ENCODE assay signal across 15 mouse cellular contexts in the genomic region with DNA sequence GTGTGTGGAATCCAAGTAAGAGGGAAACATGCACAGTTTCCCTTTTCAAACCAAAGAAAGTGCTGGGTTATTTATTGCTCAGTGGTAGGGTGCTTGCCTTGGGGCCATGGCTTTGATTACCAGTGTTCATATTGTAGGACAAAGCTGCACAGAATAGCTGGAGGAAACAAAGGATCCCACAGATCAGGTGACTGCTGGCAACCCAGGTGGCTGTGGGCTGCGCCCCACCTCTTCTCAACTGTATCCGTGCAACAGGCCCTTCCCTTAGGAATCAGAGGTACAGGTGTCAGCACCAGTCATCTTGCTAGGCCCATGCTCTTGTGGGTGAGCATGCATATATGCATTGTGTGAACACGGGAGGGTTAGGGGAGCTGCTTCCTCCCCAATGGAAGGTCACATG. TPM values are rescaled to one million over a fixed set of nuclear protein-coding genes. Genes with fewer than 3 reads are reported as not detected.
A peak's percentile ranks its signal among the peaks of the same experiment; 100 is the strongest.
DNase-seq lines count a peak whose midpoint lies in the region; ATAC-seq and TF ChIP-seq lines count a peak whose summit lies in the region.
"Had no signal": no experiment of that assay in that cellular context is flagged by ENCODE, and none has a peak within 500 bp of the region (broad histone marks: within the 10 kb centered on the region; RNA-seq: fewer than 3 reads in every experiment).

No protein-coding gene starts in this region.

- TF ChIP-seq POLR2A in thymus, adult 2 months (IDR thresholded peaks at IDR 0.05; ENCODE audit: control insufficient read depth, extremely low read depth, insufficient read depth, low read length, poor library complexity), result no peak

- DNase-seq in heart, postnatal 36 days, result no peak
- peak; percentile 30 for DNase-seq in thymus, postnatal 0 days (ENCODE audit: low spot score)
- no peak for DNase-seq in thymus, adult 2 months
- DNase-seq in midbrain, embryonic 11.5 days (ENCODE audit: low spot score, missing footprints), result no peak
- no peak for DNase-seq in right cerebral cortex, adult 18-20 months
- DNase-seq: cerebellum, adult 8-10 months; heart, postnatal 10 days; kidney, postnatal 10 days had no signal

- intact Hi-C loops in heart, postnatal 36 days (cut with DNase I), result no loop called here

- H3K4me1 ChIP-seq in heart, embryonic 13.5 days, result peaks cover 86% of the 10 kb centered on the region
- H3K4me1 ChIP-seq in thymus, adult 2 months (replicated peaks; ENCODE audit: control insufficient read depth, insufficient read depth, low read length), result peaks cover 68% of the 10 kb centered on the region
- peaks cover 65% of the 10 kb centered on the region for H3K4me1 ChIP-seq in intestine, embryonic 16.5 days (ENCODE audit: control insufficient read depth, insufficient read depth, low read length)
- H3K4me1 ChIP-seq in stomach, embryonic 16.5 days (ENCODE audit: control insufficient read depth, insufficient read depth, low read length), result peaks cover 47% of the 10 kb centered on the region
- H3K4me1 ChIP-seq in midbrain, embryonic 11.5 days (ENCODE audit: control insufficient read depth, insufficient read depth, low read length), result peaks cover 19% of the 10 kb centered on the region

- TF ChIP-seq CTCF in thymus, adult 2 months (IDR thresholded peaks at IDR 0.05; ENCODE audit: borderline replicate concordance, control insufficient read depth, extremely low read depth, insufficient read depth, low read length, poor library complexity), result no peak

- no peak for ATAC-seq in heart, embryonic 13.5 days (ENCODE audit: extremely low read depth, insufficient number of reproducible peaks, low FRiP score, low TSS enrichment)
- ATAC-seq in intestine, embryonic 16.5 days, result 0 out of 2 replicates have a peak, but pooled peaks have one; percentile 1
- ATAC-seq in stomach, embryonic 16.5 days (ENCODE audit: insufficient read depth, low FRiP score), result no peak
- no peak for ATAC-seq in midbrain, embryonic 11.5 days (ENCODE audit: low FRiP score)
- ATAC-seq: forebrain, embryonic 13.5 days had no signal

- no peak overlapping the region for H3K27ac ChIP-seq in heart, embryonic 13.5 days (replicated peaks)
- no peak overlapping the region for H3K27ac ChIP-seq in thymus, adult 2 months (ENCODE audit: control insufficient read depth, insufficient read depth, low read length)
- H3K27ac ChIP-seq in intestine, embryonic 16.5 days (ENCODE audit: low read length), result peak overlapping the region; percentile 94
- H3K27ac ChIP-seq in stomach, embryonic 16.5 days (ENCODE audit: low read length), result peak overlapping the region; percentile 36; the same call in 1 of the 2 replicates
- H3K27ac ChIP-seq in midbrain, embryonic 11.5 days (ENCODE audit: low read depth, low read length), result no peak overlapping the region
- H3K27ac ChIP-seq: forebrain, embryonic 13.5 days; hindbrain, embryonic 14.5 days; limb, embryonic 15.5 days had no signal

- no peaks in the 10 kb centered on the region for H3K27me3 ChIP-seq in heart, embryonic 13.5 days (replicated peaks)
- no peaks in the 10 kb centered on the region for H3K27me3 ChIP-seq in thymus, adult 2 months (ENCODE audit: control insufficient read depth, insufficient read depth, low read length)
- no peaks in the 10 kb centered on the region for H3K27me3 ChIP-seq in intestine, embryonic 16.5 days (replicated peaks; ENCODE audit: control insufficient read depth, insufficient read depth, low read length)
- no peaks in the 10 kb centered on the region for H3K27me3 ChIP-seq in stomach, embryonic 16.5 days (ENCODE audit: control insufficient read depth, insufficient read depth, low read length)
- no peaks in the 10 kb centered on the region for H3K27me3 ChIP-seq in midbrain, embryonic 11.5 days (ENCODE audit: control insufficient read depth, insufficient read depth, low read length)
- H3K27me3 ChIP-seq: forebrain, embryonic 13.5 days; limb, embryonic 15.5 days; stomach, embryonic 15.5 days had no signal

- H3K9me3 ChIP-seq in heart, embryonic 13.5 days, result no peaks in the 10 kb centered on the region
- H3K9me3 ChIP-seq in intestine, embryonic 16.5 days (ENCODE audit: control insufficient read depth, low read length), result no peaks in the 10 kb centered on the region
- no peaks in the 10 kb centered on the region for H3K9me3 ChIP-seq in stomach, embryonic 16.5 days (replicated peaks; ENCODE audit: control insufficient read depth, low read length)
- H3K9me3 ChIP-seq in midbrain, embryonic 11.5 days (ENCODE audit: control insufficient read depth, low read length), result no peaks in the 10 kb centered on the region
- H3K9me3 ChIP-seq: forebrain, embryonic 13.5 days; limb, embryonic 15.5 days; stomach, embryonic 15.5 days had no signal

- WGBS in heart, embryonic 13.5 days, result 84% methylated on average over 3 of the region's 3 CpGs
- WGBS in thymus, adult 2 months, result 23% methylated on average over 3 of the region's 3 CpGs
- WGBS in intestine, embryonic 16.5 days, result 67% methylated on average over 3 of the region's 3 CpGs
- WGBS in stomach, embryonic 16.5 days, result 69% methylated on average over 3 of the region's 3 CpGs
- WGBS in midbrain, embryonic 11.5 days, result 90% methylated on average over 3 of the region's 3 CpGs

- no peak overlapping the region for H3K4me3 ChIP-seq in heart, embryonic 13.5 days
- no peak overlapping the region for H3K4me3 ChIP-seq in thymus, adult 2 months (ENCODE audit: control insufficient read depth, insufficient read depth, low read length)
- H3K4me3 ChIP-seq in intestine, embryonic 16.5 days (ENCODE audit: low read length), result 0 out of 2 replicates have a peak overlapping the region, but pooled peaks have one; percentile 11
- H3K4me3 ChIP-seq in stomach, embryonic 16.5 days (replicated peaks; ENCODE audit: low read length), result no peak overlapping the region
- no peak overlapping the region for H3K4me3 ChIP-seq in midbrain, embryonic 11.5 days (ENCODE audit: low read depth, low read length)
- H3K4me3 ChIP-seq: forebrain, embryonic 13.5 days; limb, embryonic 15.5 days; stomach, embryonic 15.5 days had no signal

- no peak overlapping the region for H3K4me2 ChIP-seq in heart, embryonic 13.5 days
- peak overlapping the region; percentile 30; the same call in 1 of the 2 replicates for H3K4me2 ChIP-seq in intestine, embryonic 16.5 days (ENCODE audit: low read depth, low read length)
- no peak overlapping the region for H3K4me2 ChIP-seq in stomach, embryonic 16.5 days (ENCODE audit: low read depth, low read length)
- H3K4me2 ChIP-seq in midbrain, embryonic 11.5 days, result no peak overlapping the region
- H3K4me2 ChIP-seq: forebrain, embryonic 13.5 days; hindbrain, embryonic 14.5 days; limb, embryonic 15.5 days; stomach, embryonic 15.5 days had no signal

- H3K9ac ChIP-seq in heart, embryonic 13.5 days, result 0 out of 2 replicates have a peak overlapping the region, but pooled peaks have one; percentile 96
- peak overlapping the region; percentile 46; the same call in 1 of the 2 replicates for H3K9ac ChIP-seq in intestine, embryonic 16.5 days (ENCODE audit: low read depth, low read length)
- H3K9ac ChIP-seq in stomach, embryonic 16.5 days (ENCODE audit: low read length), result no peak overlapping the region
- no peak overlapping the region for H3K9ac ChIP-seq in midbrain, embryonic 11.5 days (ENCODE audit: low read length)
- H3K9ac ChIP-seq: forebrain, embryonic 13.5 days; hindbrain, embryonic 14.5 days; limb, embryonic 15.5 days; stomach, embryonic 15.5 days had no signal

- peaks cover 9% of the 10 kb centered on the region for H3K36me3 ChIP-seq in heart, embryonic 13.5 days
- no peaks in the 10 kb centered on the region for H3K36me3 ChIP-seq in thymus, adult 2 months (ENCODE audit: control insufficient read depth, insufficient read depth, low read length)
- H3K36me3 ChIP-seq in intestine, embryonic 16.5 days (ENCODE audit: control insufficient read depth, insufficient read depth, low read length), result no peaks in the 10 kb centered on the region
- no peaks in the 10 kb centered on the region for H3K36me3 ChIP-seq in stomach, embryonic 16.5 days (ENCODE audit: control insufficient read depth, insufficient read depth, low read length)
- no peaks in the 10 kb centered on the region for H3K36me3 ChIP-seq in midbrain, embryonic 11.5 days (ENCODE audit: control insufficient read depth, insufficient read depth, low read length)
- H3K36me3 ChIP-seq: stomach, embryonic 15.5 days had no signal

RNA-seq across cellular contexts. Expression of gene Slc12a7, which starts 35.4 kb away (rescaled TPM):
- 31.6 and 32.1 TPM in 2 replicates for polyA plus RNA-seq in heart, embryonic 13.5 days (2015; fragmentation: Nextera tagmentation; extraction: Ambion mirVana)
- 100 to 1,000 TPM; 163 to 167 TPM for total RNA-seq in heart, postnatal 36 days (2021)
- 27.7 and 33.8 TPM in 2 replicates for polyA plus RNA-seq in thymus, postnatal 0 days (2015; fragmentation: Nextera tagmentation; extraction: Ambion mirVana)
- 144 and 156 TPM in 2 replicates for polyA plus RNA-seq in thymus, adult 2 months (2012; rRNA removed)
- polyA plus RNA-seq in intestine, embryonic 16.5 days (2015; fragmentation: Nextera tagmentation; extraction: Ambion mirVana), result 28.7 and 31.7 TPM in 2 replicates
- polyA plus RNA-seq in stomach, embryonic 16.5 days (2015; fragmentation: Nextera tagmentation; extraction: Ambion mirVana), result 22.8 and 26.1 TPM in 2 replicates
- 34.3 and 38.2 TPM in 2 replicates for polyA plus RNA-seq in midbrain, embryonic 11.5 days (2014; fragmentation: Nextera tagmentation; extraction: Ambion mirVana)

Comparison
In these comparisons a context has a peak if more than half of its experiments do, and no peak if none do; other contexts are left out.
1. H3K27ac ChIP-seq: peak in intestine, embryonic 16.5 days (single experiment) and stomach, embryonic 16.5 days (single experiment); none in heart, embryonic 13.5 days (single experiment), thymus, adult 2 months (single experiment) and midbrain, embryonic 11.5 days (single experiment).
2. H3K9ac ChIP-seq: peak in heart, embryonic 13.5 days (single experiment) and intestine, embryonic 16.5 days (single experiment); none in stomach, embryonic 16.5 days (single experiment) and midbrain, embryonic 11.5 days (single experiment).